Mouse (Mus musculus): Measurements from ENCODE around the gene Copz2.
A peak's percentile ranks its signal among the peaks of the same experiment; 100 is the strongest.

DNA sequence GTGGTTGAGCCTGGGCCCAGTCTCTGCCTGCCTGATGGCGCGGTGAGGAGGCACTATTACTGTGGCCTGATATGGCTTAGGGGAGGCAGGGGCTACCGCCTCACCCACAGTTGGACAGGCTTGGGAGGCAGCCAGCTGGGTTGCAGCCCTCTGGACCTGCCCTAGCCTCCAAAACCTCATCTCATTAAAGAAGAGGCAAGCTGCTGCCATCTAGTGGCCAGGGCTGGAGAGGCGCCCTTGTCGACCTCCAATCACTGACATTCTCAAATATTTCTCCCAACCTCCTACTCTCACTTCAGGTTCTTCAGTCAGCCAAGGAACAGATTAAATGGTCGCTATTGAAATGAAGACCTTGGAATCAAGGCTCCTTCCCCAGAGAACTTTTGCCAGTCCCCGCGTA lies 10.9 kb downstream of the Copz2 start:
- TF ChIP-seq CTCF (IDR thresholded peaks at IDR 0.05; ENCODE audit: borderline replicate concordance, extremely low read depth, insufficient read depth, insufficient read length), result peak; percentile 96
- TF ChIP-seq POLR2A (IDR thresholded peaks at IDR 0.05; ENCODE audit: borderline replicate concordance, extremely low read depth, insufficient read depth, insufficient read length, poor library complexity, severe bottlenecking), result no peak

Data from brain, embryonic 14.5 days (tissue).